Mouse (Mus musculus): ENCODE results near the gene Tubgcp5.

Tubgcp5 gene

GRCm38 (mm10) chr7:55852787-55853186 lies 58.8 kb downstream of the Tubgcp5 start:
- DNase-seq (ENCODE audit: low read depth, low spot score): no peak

GRCm38 (mm10) chr7:55855597-55855996 lies 61.6 kb downstream of the Tubgcp5 start:
- DNase-seq (ENCODE audit: low read depth, low spot score): no peak

GRCm38 (mm10) chr7:55856741-55857140 lies 62.8 kb downstream of the Tubgcp5 start:
- no peak for DNase-seq (ENCODE audit: low read depth, low spot score)

- no peak for DNase-seq (ENCODE audit: low read depth, low spot score)
Observed at GRCm38 (mm10) chr7:55857729-55858128, 63.8 kb downstream of the Tubgcp5 start.

- DNase-seq (ENCODE audit: low read depth, low spot score): no peak
Observed at GRCm38 (mm10) chr7:55858836-55859517, 65.0 kb downstream of the Tubgcp5 start.

GRCm38 (mm10) chr7:55859518-55859872 lies 65.5 kb downstream of the Tubgcp5 start:
- no peak for DNase-seq (ENCODE audit: low read depth, low spot score)

GRCm38 (mm10) chr7:55859956-55860355 lies 66.0 kb downstream of the Tubgcp5 start:
- DNase-seq (ENCODE audit: low read depth, low spot score): no peak

GRCm38 (mm10) chr7:55861175-55861574 lies 67.2 kb downstream of the Tubgcp5 start:
- no peak for DNase-seq (ENCODE audit: low read depth, low spot score)

GRCm38 (mm10) chr7:55865044-55865443 lies 71.1 kb downstream of the Tubgcp5 start:
- DNase-seq (ENCODE audit: low read depth, low spot score): no peak

- no peak for DNase-seq (ENCODE audit: low read depth, low spot score)
Observed at GRCm38 (mm10) chr7:55865750-55866416, 71.9 kb downstream of the Tubgcp5 start.

GRCm38 (mm10) chr7:55868247-55868646 lies 74.3 kb downstream of the Tubgcp5 start:
- DNase-seq (ENCODE audit: low read depth, low spot score): no peak

- no peak for DNase-seq (ENCODE audit: low read depth, low spot score)
Observed at GRCm38 (mm10) chr7:55869220-55869619, 75.3 kb downstream of the Tubgcp5 start.

- no peak for DNase-seq (ENCODE audit: low read depth, low spot score)
Observed at GRCm38 (mm10) chr7:55870340-55871020, 76.5 kb downstream of the Tubgcp5 start.

GRCm38 (mm10) chr7:55871476-55871875 lies 77.5 kb downstream of the Tubgcp5 start:
- no peak for DNase-seq (ENCODE audit: low read depth, low spot score)

GRCm38 (mm10) chr7:55874703-55875102 lies 80.7 kb downstream of the Tubgcp5 start:
- no peak for DNase-seq (ENCODE audit: low read depth, low spot score)

GRCm38 (mm10) chr7:55877721-55878120 lies 83.8 kb downstream of the Tubgcp5 start:
- DNase-seq (ENCODE audit: low read depth, low spot score): no peak

- DNase-seq (ENCODE audit: low read depth, low spot score): no peak
Observed at GRCm38 (mm10) chr7:55880882-55881281, 86.9 kb downstream of the Tubgcp5 start.

Measured in forelimb bud, embryonic 11.5 days (tissue).